Mouse (Mus musculus) MEL (cell line): ENCODE measurements around the gene Samd13. TPM values are rescaled to one million over a fixed set of nuclear protein-coding genes. Genes with fewer than 3 reads are reported as not detected.
A peak's percentile ranks its signal among the peaks of the same experiment; 100 is the strongest.

Source experiments
- DNase-seq: peaks from one replicate; pipeline ENCODE4 v3.0.0; 2011; ENCODE audit warnings: low read depth, low spot score
- H3K27ac ChIP-seq: 2 replicates; pipeline ENCODE4 v1.5.1; 2012; ENCODE audit warnings: low read depth, mild to moderate bottlenecking, control low read depth, low read length, moderate library complexity; ENCODE audit not compliant: control insufficient read depth
- H3K27me3 ChIP-seq, 2 experiments: fragments of 150-350 bp in 1 of 2; sonication (generic) in 1 of 2; 2 replicates each; pipeline ENCODE4 v1.6.1; 2012; ENCODE audit warnings: low read length in 2 of 2, mild to moderate bottlenecking in 2 of 2, improper control_type of control experiment in 1 of 2, moderate library complexity in 1 of 2; ENCODE audit not compliant: insufficient read depth in 2 of 2, control insufficient read depth in 1 of 2
- H3K36me3 ChIP-seq, 2 experiments: 2 replicates each; pipeline ENCODE4 v1.6.1; 2012 to 2014; ENCODE audit warnings: low read length in 2 of 2, improper control_type of control experiment in 1 of 2, inconsistent platforms in 1 of 2, mild to moderate bottlenecking in 1 of 2; ENCODE audit not compliant: insufficient read depth in 2 of 2, control insufficient read depth in 1 of 2
- H3K4me1 ChIP-seq, 2 experiments: fragments of 150-350 bp in 1 of 2; sonication (generic) in 1 of 2; 2 replicates each; pipeline ENCODE4 v1.6.1; 2012; ENCODE audit warnings: low read length in 2 of 2, improper control_type of control experiment in 1 of 2, mild to moderate bottlenecking in 1 of 2; ENCODE audit not compliant: insufficient read depth in 2 of 2, control insufficient read depth in 1 of 2
- H3K4me3 ChIP-seq, 2 experiments: fragments of 150-350 bp in 1 of 2; sonication (generic) in 1 of 2; 2 replicates each; pipeline ENCODE4 v1.5.1; 2012; ENCODE audit warnings: low read depth in 2 of 2, low read length in 2 of 2, mild to moderate bottlenecking in 2 of 2, moderate library complexity in 2 of 2, control low read depth in 1 of 2, improper control_type of control experiment in 1 of 2; ENCODE audit not compliant: control insufficient read depth in 1 of 2, insufficient read depth in 1 of 2
- H3K79me2 ChIP-seq: 2 replicates; pipeline ENCODE4 v1.6.1; 2012; ENCODE audit warnings: mild to moderate bottlenecking, low read length, moderate library complexity; ENCODE audit not compliant: control insufficient read depth, poor library complexity, insufficient read depth
- H3K9ac ChIP-seq: 2 replicates; pipeline ENCODE4 v1.6.1; 2012; ENCODE audit warnings: low read depth, mild to moderate bottlenecking, control low read depth, low read length, moderate library complexity; ENCODE audit not compliant: control insufficient read depth, poor library complexity, severe bottlenecking
- H3K9me3 ChIP-seq: fragments of 150-350 bp; sonication (generic); replicated peaks from 2 replicates; pipeline ENCODE4 v1.6.1; 2012; ENCODE audit warnings: mild to moderate bottlenecking, low read length, improper control_type of control experiment, moderate library complexity; ENCODE audit not compliant: insufficient read depth
- BHLHE40 ChIP-seq: IDR thresholded peaks from 2 replicates; pipeline ENCODE4 v1.6.1; 2012; ENCODE audit warnings: low read depth, mild to moderate bottlenecking, inconsistent platforms, low read length, improper control_type of control experiment, borderline replicate concordance
- CHD1 ChIP-seq: IDR thresholded peaks from 2 replicates; pipeline ENCODE4 v1.6.1; 2012; ENCODE audit warnings: low read depth, mild to moderate bottlenecking, inconsistent platforms, low read length, improper control_type of control experiment
- ELF1 ChIP-seq: IDR thresholded peaks from 2 replicates; pipeline ENCODE4 v1.6.1; 2014; ENCODE audit warnings: low read depth, mild to moderate bottlenecking, inconsistent platforms, low read length, improper control_type of control experiment, moderate library complexity
- EP300 ChIP-seq, 2 experiments: IDR thresholded peaks; 2 replicates each; pipeline ENCODE4 v1.6.1; 2011; ENCODE audit warnings: improper control_type of control experiment in 2 of 2, low read length in 2 of 2, low read depth in 1 of 2, mild to moderate bottlenecking in 1 of 2
- ETS1 ChIP-seq: IDR thresholded peaks from 2 replicates; pipeline ENCODE4 v1.6.1; 2012; ENCODE audit warnings: low read depth, mild to moderate bottlenecking, inconsistent platforms, low read length, improper control_type of control experiment, moderate library complexity
- GABPA ChIP-seq: IDR thresholded peaks from 2 replicates; pipeline ENCODE4 v1.6.1; 2012; ENCODE audit warnings: low read depth, mild to moderate bottlenecking, inconsistent platforms, low read length, improper control_type of control experiment, moderate library complexity
- GATA1 ChIP-seq: IDR thresholded peaks from 2 replicates; pipeline ENCODE4 v1.6.1; 2011; ENCODE audit warnings: low read depth, low read length, improper control_type of control experiment
- HCFC1 ChIP-seq: IDR thresholded peaks from 2 replicates; pipeline ENCODE4 v1.6.1; 2012; ENCODE audit warnings: low read depth, mild to moderate bottlenecking, inconsistent platforms, low read length, improper control_type of control experiment, moderate library complexity
- JUND ChIP-seq: IDR thresholded peaks from 2 replicates; pipeline ENCODE4 v1.6.1; 2011; ENCODE audit warnings: low read depth, mild to moderate bottlenecking, improper control_type of control experiment, low read length
- MAX ChIP-seq: IDR thresholded peaks from 2 replicates; pipeline ENCODE4 v1.6.1; 2011; ENCODE audit warnings: low read length, improper control_type of control experiment
- MXI1 ChIP-seq: IDR thresholded peaks from 2 replicates; pipeline ENCODE4 v1.6.1; 2011; ENCODE audit warnings: mild to moderate bottlenecking, low read depth, low read length, improper control_type of control experiment
- POLR2A ChIP-seq, 2 experiments: IDR thresholded peaks; 2 replicates each; pipeline ENCODE4 v1.6.1; 2011 to 2012; ENCODE audit warnings: low read length in 2 of 2, mild to moderate bottlenecking in 2 of 2, control low read depth in 1 of 2, improper control_type of control experiment in 1 of 2, low read depth in 1 of 2, moderate library complexity in 1 of 2; ENCODE audit not compliant: control insufficient read depth in 1 of 2, insufficient read depth in 1 of 2, poor library complexity in 1 of 2
- TAL1 ChIP-seq: IDR thresholded peaks from 2 replicates; pipeline ENCODE4 v1.6.1; 2012; ENCODE audit warnings: mild to moderate bottlenecking, inconsistent platforms, low read length, moderate library complexity, mixed read lengths
- TBP ChIP-seq: IDR thresholded peaks from 2 replicates; pipeline ENCODE4 v1.8.0; 2011; ENCODE audit warnings: low read depth, low read length, improper control_type of control experiment
- TCF12 ChIP-seq: IDR thresholded peaks from 2 replicates; pipeline ENCODE4 v1.6.1; 2014; ENCODE audit warnings: low read depth, mild to moderate bottlenecking, inconsistent platforms, low read length, improper control_type of control experiment, moderate library complexity
- ZMIZ1 ChIP-seq: IDR thresholded peaks from 2 replicates; pipeline ENCODE4 v1.6.1; 2012; ENCODE audit warnings: low read depth, mild to moderate bottlenecking, inconsistent platforms, low read length, improper control_type of control experiment, moderate library complexity
- ZNF384 ChIP-seq: IDR thresholded peaks from 2 replicates; pipeline ENCODE4 v1.6.1; 2012; ENCODE audit warnings: low read depth, mild to moderate bottlenecking, inconsistent platforms, low read length, improper control_type of control experiment
- polyA plus RNA-seq, 2 experiments: library from polyadenylated mRNA; stranded (reverse) in 1 of 2; unstranded in 1 of 2; fragments of >175 nt in 1 of 2; fragments of >200 nt in 1 of 2; gene quantifications; 2 replicates each; pipeline versions ENCODE4 v1.2.1 to v1.2.4; 2012; ENCODE audit warnings: low replicate concordance in 2 of 2, low read depth in 1 of 2; ENCODE audit not compliant: insufficient read length in 2 of 2, insufficient read depth in 1 of 2, missing spikeins in 1 of 2
- total RNA-seq: library from RNA; depleted of rRNA; stranded (reverse); fragments of 300-350 nt; gene quantifications from 2 replicates; pipeline ENCODE4 v1.2.3, GENCODE M21; 2012

Samd13 gene
- total and polyA plus RNA-seq, 3 experiments, result 1.1 to 1.2 TPM; not detected in 1

GRCm38 (mm10) chr3:146700051-146700450 lies 14.7 kb upstream of the Samd13 start:
- Histone ChIP-seq H3K4me1 (peaks cover 0 to 9% of the 10 kb centered on the region in 2 experiments; a peak in 3 of 4 replicates), H3K79me2 (no peaks in the 10 kb centered on the region), H3K9me3 (no peaks in the 10 kb centered on the region), H3K27me3 (no peaks in the 10 kb centered on the region; a peak in 1 of 4 replicates), H3K36me3 (peaks cover 0 to 5% of the 10 kb centered on the region in 2 experiments; a peak in 1 of 4 replicates), H3K27ac (no peak overlapping the region), H3K9ac (peak overlapping the region; percentile 32; the same call in 1 of the 2 replicates), H3K4me3 (peak overlapping the region; percentile 36 to 49)
- DNase-seq, result peak; percentile 47
- TF ChIP-seq ETS1, result no peak
- TF ChIP-seq TCF12, result peak; percentile 36; the same call in 1 of the 2 replicates
- peak; percentile 25 for TF ChIP-seq GATA1
- peak; percentile 86 for TF ChIP-seq BHLHE40
- no peak for TF ChIP-seq TBP
- TF ChIP-seq EP300 (IDR thresholded peaks at IDR 0.05; ENCODE audit: low read depth in 1 of 2, low read length in 2 of 2), result peak in 1 of 2 experiments; percentile 13; a peak in 1 of 4 replicates

- H3K4me1 ChIP-seq, result peaks cover 0 to 9% of the 10 kb centered on the region in 2 experiments; a peak in 3 of 4 replicates
- peaks cover 0 to 5% of the 10 kb centered on the region in 2 experiments; a peak in 1 of 4 replicates for H3K36me3 ChIP-seq
- H3K79me2 ChIP-seq, result no peaks in the 10 kb centered on the region
- no peak overlapping the region for H3K9ac ChIP-seq
- H3K4me3 ChIP-seq, result no peak overlapping the region; a peak in 1 of 4 replicates
- H3K27ac ChIP-seq, result no peak overlapping the region
- TF ChIP-seq JUND (no peak), BHLHE40 (peak; percentile 58; the same call in 1 of the 2 replicates), HCFC1 (no peak), MXI1 (no peak), TCF12 (peak; percentile 52), TAL1 (peak; percentile 52), GATA1 (peak; percentile 69)
- no peaks in the 10 kb centered on the region for H3K27me3 ChIP-seq
- no peaks in the 10 kb centered on the region for H3K9me3 ChIP-seq
- peak; percentile 40 for DNase-seq
Observed at GRCm38 (mm10) chr3:146698982-146699381, 13.6 kb upstream of the Samd13 start.

GRCm38 (mm10) chr3:146692547-146692946 lies 7.2 kb upstream of the Samd13 start:
- H3K4me1 ChIP-seq, result peaks cover 0 to under 1% of the 10 kb centered on the region in 2 experiments; a peak in 1 of 4 replicates
- no peak overlapping the region for H3K9ac ChIP-seq
- TF ChIP-seq POLR2A (IDR thresholded peaks at IDR 0.05; ENCODE audit: control insufficient read depth in 1 of 2, insufficient read depth in 1 of 2, low read depth in 1 of 2, low read length in 2 of 2, poor library complexity in 1 of 2) (no peak), ZNF384 (no peak), MXI1 (no peak), ZMIZ1 (no peak), ELF1 (no peak), GABPA (no peak), ETS1 (no peak), MAX (no peak), CHD1 (no peak)
- H3K27me3 ChIP-seq, result no peaks in the 10 kb centered on the region; a peak in 2 of 4 replicates
- H3K36me3 ChIP-seq, result no peaks in the 10 kb centered on the region
- H3K27ac ChIP-seq, result no peak overlapping the region
- no peak overlapping the region for H3K4me3 ChIP-seq
- no peaks in the 10 kb centered on the region for H3K79me2 ChIP-seq
- no peak for DNase-seq
- H3K9me3 ChIP-seq, result no peaks in the 10 kb centered on the region
